Comparison of ENCODE assay signal across 16 mouse cellular contexts in the genomic region with DNA sequence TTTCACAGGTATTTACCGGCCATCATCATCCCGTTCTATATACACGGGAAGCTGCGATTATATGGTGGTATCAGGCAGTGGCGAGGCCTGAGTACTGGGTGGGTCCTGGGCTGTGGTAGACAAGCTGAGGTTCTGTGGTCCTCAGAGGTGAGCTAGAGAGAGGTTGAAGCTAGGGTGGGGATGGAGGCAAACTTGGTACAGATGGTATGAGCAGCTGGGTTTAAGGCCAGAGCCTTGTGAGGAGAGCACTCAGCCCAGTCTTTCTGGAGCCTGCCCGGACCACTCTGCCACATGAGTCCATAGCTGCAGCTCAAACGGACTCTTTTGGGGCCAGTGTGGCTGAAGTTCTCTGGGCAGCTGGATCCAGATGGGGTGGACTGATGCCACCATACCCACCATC. TPM values are rescaled to one million over a fixed set of nuclear protein-coding genes. Genes with fewer than 3 reads are reported as not detected.
DNase-seq lines count a peak whose midpoint lies in the region; ATAC-seq and TF ChIP-seq lines count a peak whose summit lies in the region.
"Had no signal": no experiment of that assay in that cellular context is flagged by ENCODE, and none has a peak within 500 bp of the region (broad histone marks: within the 10 kb centered on the region; RNA-seq: fewer than 3 reads in every experiment).

No protein-coding gene starts in this region.

- H3K36me3 ChIP-seq in heart, embryonic 10.5 days, result no peaks in the 10 kb centered on the region
- H3K36me3 ChIP-seq in liver, adult 2 months (ENCODE audit: control insufficient read depth, insufficient read depth, low read length), result no peaks in the 10 kb centered on the region
- H3K36me3 ChIP-seq in liver, postnatal 0 days (replicated peaks; ENCODE audit: insufficient read depth, low read length), result no peaks in the 10 kb centered on the region
- H3K36me3 ChIP-seq: heart, embryonic 13.5 days; hindbrain, embryonic 15.5 days; intestine, embryonic 15.5 days had no signal

- H3K4me2 ChIP-seq in liver, postnatal 0 days (ENCODE audit: low read depth, low read length), result no peak overlapping the region
- H3K4me2 ChIP-seq: heart, embryonic 13.5 days; hindbrain, embryonic 15.5 days; intestine, embryonic 15.5 days had no signal

- intact Hi-C loops in gastrocnemius, adult 2 months (cut with DNase I), result no loop called here
- intact Hi-C loops in heart, postnatal 14 days (cut with DNase I), result no loop called here

- H3K27ac ChIP-seq in gastrocnemius, adult 2 months, result peak overlapping the region; percentile 84
- 0 out of 2 replicates have a peak overlapping the region, but pooled peaks have one; percentile 23 for H3K27ac ChIP-seq in heart, embryonic 10.5 days
- peak overlapping the region; percentile 64 for H3K27ac ChIP-seq in liver, adult 2 months (replicated peaks; ENCODE audit: insufficient read depth, low read depth, low read length)
- no peak overlapping the region for H3K27ac ChIP-seq in liver, postnatal 0 days (ENCODE audit: low read depth)
- H3K27ac ChIP-seq: heart, embryonic 13.5 days; hindbrain, embryonic 15.5 days; intestine, embryonic 15.5 days had no signal

- H3K79me2 ChIP-seq in liver, adult 2 months (ENCODE audit: control insufficient read depth, insufficient read depth, low read length), result peaks cover under 1% of the 10 kb centered on the region

- 84% methylated on average over 7 of the region's 7 CpGs for WGBS in heart, embryonic 10.5 days
- WGBS in liver, adult 2 months, result 90% methylated on average over 7 of the region's 7 CpGs
- 87% methylated on average over 7 of the region's 7 CpGs for WGBS in liver, postnatal 0 days (ENCODE audit: insufficient replicate concordance)

- no peaks in the 10 kb centered on the region for H3K27me3 ChIP-seq in heart, embryonic 10.5 days (ENCODE audit: insufficient read depth, poor library complexity, severe bottlenecking)
- no peaks in the 10 kb centered on the region for H3K27me3 ChIP-seq in liver, adult 2 months (ENCODE audit: control insufficient read depth, insufficient read depth, low read length)
- no peaks in the 10 kb centered on the region for H3K27me3 ChIP-seq in liver, postnatal 0 days (ENCODE audit: insufficient read depth, low read length)
- H3K27me3 ChIP-seq: heart, embryonic 13.5 days; hindbrain, embryonic 15.5 days; intestine, embryonic 15.5 days had no signal

- H3K4me1 ChIP-seq in heart, embryonic 10.5 days, result peaks cover 65% of the 10 kb centered on the region
- H3K4me1 ChIP-seq in liver, adult 2 months (ENCODE audit: control insufficient read depth, insufficient read depth, low read length), result peaks cover 42% of the 10 kb centered on the region
- H3K4me1 ChIP-seq in liver, postnatal 0 days (ENCODE audit: insufficient read depth), result peaks cover 42% of the 10 kb centered on the region

- peak; percentile 48 for DNase-seq in cerebellum, adult 11-12 months
- DNase-seq in cerebellum, postnatal 36 days, result no peak
- peak; percentile 15 for DNase-seq in gastrocnemius, adult 2 months
- no peak for DNase-seq in gastrocnemius, adult 8-10 months (ENCODE audit: low spot score in 2 of 2)
- DNase-seq in heart, embryonic 10.5 days (ENCODE audit: low spot score), result no peak
- DNase-seq in heart, postnatal 14 days, result no peak
- DNase-seq in liver, adult 2 months (ENCODE audit: extremely low read depth, low read depth, low spot score), result no peak
- DNase-seq in liver, postnatal 0 days, result no peak
- DNase-seq: forebrain, postnatal 0 days; gastrocnemius, postnatal 10 days; kidney, adult 8-10 months had no signal

- no peak for TF ChIP-seq POLR2A in liver, adult 2 months (IDR thresholded peaks at IDR 0.05; ENCODE audit: extremely low read depth, insufficient read depth, low read length)

- no peak overlapping the region for H3K4me3 ChIP-seq in gastrocnemius, adult 2 months
- H3K4me3 ChIP-seq in heart, embryonic 10.5 days, result no peak overlapping the region
- H3K4me3 ChIP-seq in liver, adult 2 months (ENCODE audit: insufficient read depth, low read depth, low read length), result no peak overlapping the region
- H3K4me3 ChIP-seq in liver, postnatal 0 days (ENCODE audit: low read depth, low read length), result no peak overlapping the region
- H3K4me3 ChIP-seq: heart, embryonic 13.5 days; hindbrain, embryonic 15.5 days; intestine, embryonic 15.5 days had no signal

- H3K9me3 ChIP-seq in heart, embryonic 10.5 days, result no peaks in the 10 kb centered on the region
- no peaks in the 10 kb centered on the region for H3K9me3 ChIP-seq in liver, postnatal 0 days (ENCODE audit: low read length)
- H3K9me3 ChIP-seq: heart, embryonic 13.5 days; hindbrain, embryonic 15.5 days; intestine, embryonic 15.5 days had no signal

- no peak for TF ChIP-seq CTCF in gastrocnemius, adult 2 months (IDR thresholded peaks at IDR 0.05)
- TF ChIP-seq CTCF in liver, adult 2 months (IDR thresholded peaks at IDR 0.05; ENCODE audit: low read depth, low read length), result no peak
- TF ChIP-seq CTCF in liver, postnatal 0 days (IDR thresholded peaks at IDR 0.05; ENCODE audit: low read depth), result no peak

- no peak for TF ChIP-seq EP300 in liver, postnatal 0 days (IDR thresholded peaks at IDR 0.05; ENCODE audit: low read depth)

- no peak overlapping the region for H3K9ac ChIP-seq in liver, adult 2 months (ENCODE audit: low read depth, low read length)
- H3K9ac ChIP-seq in liver, postnatal 0 days (replicated peaks), result no peak overlapping the region
- H3K9ac ChIP-seq: forebrain, postnatal 0 days; heart, embryonic 13.5 days; hindbrain, embryonic 15.5 days; intestine, embryonic 15.5 days had no signal

- no peak for ATAC-seq in liver, postnatal 0 days
- ATAC-seq: activated CD4-positive, CD25-positive, alpha-beta regulatory T cell, adult 4 months; forebrain, embryonic 14.5 days; forebrain, postnatal 0 days; intestine, embryonic 15.5 days had no signal

RNA-seq across cellular contexts. Expression of a gene that starts 4.6 kb away (rescaled TPM):
- 10 to 100 TPM; 34.4 to 46.6 TPM for total RNA-seq in gastrocnemius, adult 2 months (2021)
- total RNA-seq in gastrocnemius, adult 8-10 months (2022), result 10 to 100 TPM; 19.5 to 42.9 (median 25.7) TPM
- polyA plus RNA-seq in heart, embryonic 10.5 days (2016; fragmentation: Nextera tagmentation; extraction: Ambion mirVana), result 68.1 and 73.7 TPM in 2 replicates
- 10 to 100 TPM; 97.7 to 97.8 TPM for total RNA-seq in heart, postnatal 14 days (2021)
- total RNA-seq in liver, adult 2 months (2014; rRNA removed), result 59.7 and 68.3 TPM in 2 replicates
- polyA plus RNA-seq in liver, adult 2 months (2012; rRNA removed), result 17.7 and 31.2 TPM in 2 replicates
- polyA plus RNA-seq in liver, postnatal 0 days (2015; fragmentation: Nextera tagmentation; extraction: Ambion mirVana), result 18.4 and 34.2 TPM in 2 replicates

RNA-seq across cellular contexts. Expression of a gene that starts 37.9 kb away (rescaled TPM):
- total RNA-seq in gastrocnemius, adult 2 months (2021), result 10 to 100 TPM in 1 of 2 experiments, 1 to 10 TPM in 1; 8.1 to 11.6 TPM
- 1 to 10 TPM; 6.5 to 9.4 (median 8.1) TPM for total RNA-seq in gastrocnemius, adult 8-10 months (2022)
- 98.6 and 126 TPM in 2 replicates for polyA plus RNA-seq in heart, embryonic 10.5 days (2016; fragmentation: Nextera tagmentation; extraction: Ambion mirVana)
- total RNA-seq in heart, postnatal 14 days (2021), result 10 to 100 TPM; 12.1 to 22.5 TPM
- 51.4 and 70.2 TPM in 2 replicates for total RNA-seq in liver, adult 2 months (2014; rRNA removed)
- 32.6 and 32.9 TPM in 2 replicates for polyA plus RNA-seq in liver, adult 2 months (2012; rRNA removed)
- 32.9 and 33.1 TPM in 2 replicates for polyA plus RNA-seq in liver, postnatal 0 days (2015; fragmentation: Nextera tagmentation; extraction: Ambion mirVana)

RNA-seq across cellular contexts. Expression of a gene that starts 38.2 kb away (rescaled TPM):
- 1 to 10 TPM; 3.9 to 6.6 TPM for total RNA-seq in gastrocnemius, adult 2 months (2021)
- total RNA-seq in gastrocnemius, adult 8-10 months (2022), result 1 to 10 TPM; 2.5 to 5.6 (median 3.7) TPM
- polyA plus RNA-seq in heart, embryonic 10.5 days (2016; fragmentation: Nextera tagmentation; extraction: Ambion mirVana), result 14.6 and 15.2 TPM in 2 replicates
- total RNA-seq in heart, postnatal 14 days (2021), result 1 to 10 TPM; 9.2 to 9.9 TPM
- total RNA-seq in liver, adult 2 months (2014; rRNA removed), result 4.9 and 5.8 TPM in 2 replicates
- polyA plus RNA-seq in liver, adult 2 months (2012; rRNA removed), result 9.4 and 14.4 TPM in 2 replicates
- polyA plus RNA-seq in liver, postnatal 0 days (2015; fragmentation: Nextera tagmentation; extraction: Ambion mirVana), result 3.6 and 3.7 TPM in 2 replicates

Comparison
In these comparisons a context has a peak if more than half of its experiments do, and no peak if none do; other contexts are left out.
1. DNase-seq: peak in cerebellum, adult 11-12 months (single experiment) and gastrocnemius, adult 2 months (single experiment); none in cerebellum, postnatal 36 days (0 of 2), gastrocnemius, adult 8-10 months (0 of 2), heart, embryonic 10.5 days (single experiment), heart, postnatal 14 days (0 of 2), liver, adult 2 months (single experiment) and liver, postnatal 0 days (single experiment).